Mouse (Mus musculus) activated CD4-positive, CD25-positive, alpha-beta regulatory T cell (primary cell): Measurements from ENCODE around the gene Zfp442. TPM values are rescaled to one million over a fixed set of nuclear protein-coding genes. Genes with fewer than 3 reads are reported as not detected.

ENCODE experiments used
- polyA plus RNA-seq, 2 experiments: library from polyadenylated mRNA; unstranded; fragments of 100-300 nt; shearing (Covaris generic); gene quantifications; one replicate each; pipeline ENCODE4 v1.2.1; 2017

The Zfp442 gene
- 1 to 10 TPM; 3.8 to 6.8 TPM for polyA plus RNA-seq

GRCm38 (mm10) chr2:150451180-150451919, at the start of gene Zfp442:
Gene Zfp442, minus strand, starts transcription at chr2:150451486.

GRCm38 (mm10) chr2:150484939-150485778, 33.9 kb upstream of the Zfp442 start, which contains the start of gene Zfp345:
Gene Zfp345, minus strand, starts transcription at chr2:150485091.

GRCm38 (mm10) chr2:150362113-150362877, 89.0 kb downstream of the Zfp442 start, which contains the start of gene 3300002I08Rik:
Gene 3300002I08Rik, minus strand, starts transcription at chr2:150362765.

Other genes starting within 250 kb of the Zfp442 start
- gene Zfp937, start 233.4 kb downstream of the Zfp442 start, polyA plus RNA-seq: 10 to 100 TPM; 10.2 to 12.8 TPM
- 10 to 100 TPM; 23.4 to 35.0 TPM for gene Gm21994, start 195.9 kb downstream of the Zfp442 start, polyA plus RNA-seq
- under 1 TPM; 0.06 TPM for gene Gm14124, start 194.0 kb downstream of the Zfp442 start, polyA plus RNA-seq
- gene Gm10130, start 127.8 kb downstream of the Zfp442 start, polyA plus RNA-seq: 10 to 100 TPM; 12.6 to 22.1 TPM
- 1 to 10 TPM; 5.8 to 7.9 TPM for gene 3300002I08Rik, start 88.7 kb downstream of the Zfp442 start, polyA plus RNA-seq
- gene Zfp345, start 33.6 kb upstream of the Zfp442 start, polyA plus RNA-seq: under 1 TPM; 0.16 to 0.54 TPM
- gene Cst7, start 118.9 kb upstream of the Zfp442 start, polyA plus RNA-seq: 100 to 1,000 TPM; 142 to 240 TPM
- 10 to 100 TPM; 28.6 to 53.8 TPM for gene Apmap, start 157.1 kb upstream of the Zfp442 start, polyA plus RNA-seq
- gene Acss1, start 217.0 kb upstream of the Zfp442 start, polyA plus RNA-seq: 10 to 100 TPM; 42.0 to 54.2 TPM
- gene Vsx1, start 237.9 kb upstream of the Zfp442 start, polyA plus RNA-seq: under 1 TPM in 1 of 2 experiments, not detected in 1; 0.12 TPM